Mouse (Mus musculus) ES-Bruce4 (cell line): ENCODE data around the gene Tfap2c. TPM values are rescaled to one million over a fixed set of nuclear protein-coding genes. Genes with fewer than 3 reads are reported as not detected.
A peak's percentile ranks its signal among the peaks of the same experiment; 100 is the strongest.

Experiments used
- H3K27ac ChIP-seq: 2 replicates; pipeline ENCODE4 v1.5.1; 2012; ENCODE audit warnings: low read length, inconsistent platforms; ENCODE audit not compliant: insufficient read depth
- H3K27me3 ChIP-seq: 2 replicates; pipeline ENCODE4 v1.6.1; 2012; ENCODE audit warnings: mild to moderate bottlenecking, low read length, inconsistent platforms; ENCODE audit not compliant: control insufficient read depth, poor library complexity, insufficient read depth, severe bottlenecking
- H3K36me3 ChIP-seq: 2 replicates; pipeline ENCODE4 v1.6.1; 2012; ENCODE audit warnings: inconsistent platforms, mild to moderate bottlenecking, low read length, moderate library complexity; ENCODE audit not compliant: control insufficient read depth, poor library complexity, insufficient read depth, severe bottlenecking
- H3K4me1 ChIP-seq: one replicate; pipeline ENCODE4 v1.8.1; 2011; ENCODE audit warnings: low read length; ENCODE audit not compliant: control insufficient read depth, insufficient read depth
- H3K4me3 ChIP-seq: 2 replicates; pipeline ENCODE4 v1.5.1; 2011; ENCODE audit warnings: low read depth, mild to moderate bottlenecking, low read length
- H3K9ac ChIP-seq: 2 replicates; pipeline ENCODE4 v1.6.1; 2012; ENCODE audit warnings: low read depth, mild to moderate bottlenecking, inconsistent platforms; ENCODE audit not compliant: poor library complexity, severe bottlenecking
- H3K9me3 ChIP-seq: replicated peaks from 2 replicates; pipeline ENCODE4 v1.6.1; 2012; ENCODE audit warnings: mild to moderate bottlenecking, low read length, inconsistent platforms; ENCODE audit not compliant: control insufficient read depth, poor library complexity, insufficient read depth, severe bottlenecking
- CTCF ChIP-seq: IDR thresholded peaks from one replicate; pipeline ENCODE4 v1.8.1; 2011; ENCODE audit warnings: low read depth, low read length
- EP300 ChIP-seq: IDR thresholded peaks from 2 replicates; pipeline ENCODE4 v1.6.1; 2011; ENCODE audit warnings: low read depth, low read length; ENCODE audit not compliant: insufficient read depth
- POLR2A ChIP-seq: IDR thresholded peaks from one replicate; pipeline ENCODE4 v1.8.1; 2011; ENCODE audit warnings: low read length; ENCODE audit not compliant: insufficient read depth
- polyA plus RNA-seq: library from polyadenylated mRNA; stranded (reverse); fragments of >200 nt; gene quantifications from 2 replicates; pipeline ENCODE4 v1.2.4, GENCODE M21; 2011; ENCODE audit warnings: low read depth; ENCODE audit not compliant: missing spikeins, insufficient read depth, insufficient read length

Gene Tfap2c
- polyA plus RNA-seq, 1 experiment, result 107 TPM

DNA sequence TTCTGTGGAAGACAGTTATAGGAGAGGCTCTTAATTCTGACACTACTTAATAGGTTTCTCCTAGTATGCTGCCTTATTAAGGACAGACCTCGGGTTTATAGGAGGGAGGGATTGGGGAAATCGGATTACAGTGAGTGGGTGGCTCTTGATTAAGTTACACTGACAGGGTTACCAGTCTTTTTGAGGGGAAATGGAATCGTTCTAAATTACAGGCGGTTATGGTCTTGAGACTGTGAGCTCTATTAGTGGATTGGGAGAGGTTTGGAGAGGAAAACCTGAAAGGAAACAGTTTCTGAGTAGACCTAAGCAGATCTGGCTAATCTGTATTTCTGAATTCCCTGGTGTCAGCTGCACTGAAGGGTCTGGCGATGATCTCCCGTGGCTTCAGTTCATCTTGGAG lies 3.3 kb downstream of the Tfap2c start:
- Histone ChIP-seq H3K4me1 (no peaks in the 10 kb centered on the region), H3K9ac (no peak overlapping the region), H3K4me3 (no peak overlapping the region), H3K27ac (no peak overlapping the region), H3K9me3 (no peaks in the 10 kb centered on the region), H3K36me3 (peaks cover 51% of the 10 kb centered on the region), H3K27me3 (peaks cover 5% of the 10 kb centered on the region; the same call in 1 of the 2 replicates)
- TF ChIP-seq POLR2A (no peak), EP300 (no peak), CTCF (no peak)

DNA sequence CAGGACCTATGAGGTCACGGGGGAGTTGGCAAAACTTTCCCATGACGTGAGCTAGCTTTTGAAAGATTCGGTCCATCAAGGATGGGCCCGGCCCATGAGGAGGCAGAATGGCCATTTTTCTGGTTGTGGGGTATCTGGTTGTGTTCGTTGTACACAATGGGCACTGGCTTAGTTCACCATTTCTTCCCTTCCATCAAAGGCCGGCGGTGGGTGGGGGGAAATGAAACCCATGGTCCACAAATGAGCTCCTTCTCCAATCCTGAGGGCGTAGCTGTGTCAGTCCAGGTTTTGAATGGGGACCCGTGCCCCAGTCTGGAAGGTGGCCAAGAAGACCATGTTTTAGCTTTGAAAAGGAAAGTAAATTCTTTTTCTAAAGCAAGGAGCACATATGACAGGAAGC lies 4.8 kb downstream of the Tfap2c start:
- TF ChIP-seq EP300 (no peak), CTCF (no peak), POLR2A (no peak)
- Histone ChIP-seq H3K9me3 (no peaks in the 10 kb centered on the region), H3K4me3 (no peak overlapping the region), H3K9ac (no peak overlapping the region), H3K36me3 (peaks cover 51% of the 10 kb centered on the region), H3K27ac (no peak overlapping the region), H3K27me3 (peaks cover 3% of the 10 kb centered on the region; the same call in 1 of the 2 replicates), H3K4me1 (no peaks in the 10 kb centered on the region)

DNA sequence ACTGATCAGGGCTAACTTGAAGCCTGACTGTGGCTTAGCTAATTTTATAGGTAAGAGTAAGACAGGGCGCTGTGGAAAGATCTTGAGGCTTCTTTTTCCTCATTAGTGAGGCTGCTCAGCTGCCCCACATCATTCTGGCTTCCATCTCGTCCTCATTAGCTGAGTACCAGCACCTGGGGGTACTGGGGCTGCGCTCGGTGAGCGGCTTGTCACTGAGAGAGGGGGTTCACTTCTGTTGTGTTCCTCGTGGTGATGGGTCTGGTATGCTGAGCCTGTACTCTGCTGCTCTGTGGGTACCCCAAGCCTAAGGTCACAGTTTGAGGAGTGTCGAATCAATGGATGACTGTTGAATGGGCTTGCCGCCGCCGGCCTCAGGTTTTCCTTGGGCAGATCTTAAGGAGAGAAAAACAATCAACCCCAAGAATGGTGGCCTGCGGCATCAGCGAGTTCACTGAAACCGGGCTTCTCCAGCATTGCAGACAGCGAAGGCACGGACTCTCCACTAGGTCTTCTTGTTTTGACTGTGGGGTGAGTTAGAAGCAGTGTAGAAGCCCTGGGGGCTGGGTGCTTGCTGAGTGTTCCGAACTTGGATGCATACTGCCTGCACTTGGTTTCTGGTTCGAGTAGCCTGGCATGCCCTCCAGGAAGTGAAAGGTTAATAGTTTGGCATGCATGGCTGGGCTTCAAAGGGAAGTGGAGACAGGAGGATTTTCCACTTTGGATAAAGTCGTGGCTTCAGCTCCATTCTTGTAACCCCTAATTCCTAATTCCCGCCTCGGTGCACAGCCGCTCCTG lies 9.5 kb downstream of the Tfap2c start:
- H3K27ac ChIP-seq, result no peak overlapping the region

DNA sequence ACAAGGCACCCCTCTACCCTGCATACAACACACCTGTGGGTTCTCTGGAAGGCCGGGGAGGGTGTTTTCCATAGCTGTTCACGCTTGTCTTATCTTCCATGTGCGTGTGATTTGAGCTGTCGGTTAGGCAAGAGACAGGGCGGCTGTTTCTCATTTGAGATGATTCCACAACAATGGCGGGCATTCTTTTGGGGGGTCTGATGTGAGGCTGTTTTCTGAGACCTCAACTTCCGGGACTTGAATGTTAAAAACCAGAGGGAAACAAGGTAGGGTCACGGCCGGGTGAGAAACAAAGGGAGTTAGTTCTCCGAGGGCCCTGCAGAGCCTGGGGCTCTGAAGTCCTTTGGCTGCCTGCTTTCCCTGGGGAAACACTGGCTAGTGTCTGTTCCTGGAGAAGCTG lies 11.6 kb downstream of the Tfap2c start:
- no peak overlapping the region for H3K27ac ChIP-seq

More for the DNA sequence above, 9.5 kb downstream of the Tfap2c start:
- TF ChIP-seq EP300, result no peak
- no peak for TF ChIP-seq CTCF
- TF ChIP-seq POLR2A, result no peak
- Histone ChIP-seq H3K9me3 (no peaks in the 10 kb centered on the region), H3K9ac (no peak overlapping the region), H3K4me3 (no peak overlapping the region), H3K4me1 (no peaks in the 10 kb centered on the region), H3K27me3 (no peaks in the 10 kb centered on the region), H3K36me3 (peaks cover 25% of the 10 kb centered on the region)

DNA sequence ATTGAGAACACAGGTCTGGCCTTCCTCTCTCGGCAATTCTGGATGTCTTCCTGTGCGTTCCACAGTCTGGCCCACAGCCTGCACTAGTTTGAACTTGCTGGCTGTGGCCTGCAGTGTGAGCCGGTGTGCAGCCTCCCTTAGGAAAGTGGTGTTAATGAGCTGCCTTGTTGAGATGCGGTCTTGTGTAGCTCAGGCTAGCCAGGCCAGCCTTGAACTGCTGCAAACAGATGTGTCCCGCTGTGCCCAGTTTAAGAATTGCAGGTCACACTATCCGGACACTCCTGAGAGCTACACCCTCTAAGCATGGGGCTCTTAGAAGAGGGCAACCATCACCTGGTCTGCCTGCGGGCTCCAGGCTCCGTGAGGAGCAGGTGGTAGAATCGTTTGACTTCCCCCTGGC lies 18.4 kb downstream of the Tfap2c start:
- Histone ChIP-seq H3K4me1 (peaks cover 6% of the 10 kb centered on the region), H3K4me3 (no peak overlapping the region), H3K36me3 (no peaks in the 10 kb centered on the region), H3K27ac (0 out of 2 replicates have a peak overlapping the region, but pooled peaks have one; percentile 2), H3K9ac (no peak overlapping the region), H3K9me3 (no peaks in the 10 kb centered on the region), H3K27me3 (no peaks in the 10 kb centered on the region)
- TF ChIP-seq EP300 (no peak), CTCF (no peak), POLR2A (no peak)

More for the DNA sequence above, 11.6 kb downstream of the Tfap2c start:
- TF ChIP-seq POLR2A, result no peak
- TF ChIP-seq EP300, result no peak
- TF ChIP-seq CTCF, result no peak
- Histone ChIP-seq H3K9ac (no peak overlapping the region), H3K4me1 (no peaks in the 10 kb centered on the region), H3K4me3 (no peak overlapping the region), H3K27me3 (no peaks in the 10 kb centered on the region), H3K36me3 (peaks cover 9% of the 10 kb centered on the region), H3K9me3 (no peaks in the 10 kb centered on the region)

DNA sequence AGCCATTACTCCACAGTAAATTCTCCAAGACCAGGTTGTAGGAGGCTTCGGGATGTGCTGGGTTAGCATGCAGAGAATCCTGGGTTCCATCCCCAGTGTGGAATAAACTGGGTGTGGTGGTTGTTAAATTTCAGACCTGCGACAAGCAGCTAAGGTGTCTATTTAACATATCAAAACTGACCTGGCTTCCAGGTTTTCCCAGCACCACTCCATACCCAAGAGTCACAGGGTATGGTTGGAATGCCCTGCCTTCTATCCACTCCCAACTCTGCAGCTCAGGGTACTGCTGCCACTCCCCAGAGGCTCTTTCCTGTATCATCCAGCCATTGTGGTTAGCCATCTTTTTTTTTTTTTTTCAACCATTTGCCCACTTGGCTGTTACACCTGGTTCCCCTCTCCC lies 19.1 kb downstream of the Tfap2c start:
- no peak overlapping the region for H3K27ac ChIP-seq
- H3K9me3 ChIP-seq, result no peaks in the 10 kb centered on the region
- H3K36me3 ChIP-seq, result no peaks in the 10 kb centered on the region
- H3K27me3 ChIP-seq, result no peaks in the 10 kb centered on the region
- H3K4me3 ChIP-seq, result no peak overlapping the region
- TF ChIP-seq CTCF (no peak), EP300 (no peak), POLR2A (no peak)
- H3K4me1 ChIP-seq, result peaks cover 6% of the 10 kb centered on the region
- no peak overlapping the region for H3K9ac ChIP-seq
